Mouse (Mus musculus) lung, postnatal 0 days (tissue): ENCODE measurements around the gene Cd44.

Experiments used
- CTCF ChIP-seq: IDR thresholded peaks from 2 replicates; pipeline ENCODE4 v1.5.1; 2016; ENCODE audit warnings: antibody characterized with exemption, mild to moderate bottlenecking
- EP300 ChIP-seq: IDR thresholded peaks from 2 replicates; pipeline ENCODE4 v1.6.1; 2016; ENCODE audit warnings: antibody characterized with exemption, mild to moderate bottlenecking, control low read depth

- TF ChIP-seq CTCF (no peak), EP300 (no peak)
Observed at GRCm38 (mm10) chr2:102864695-102865353, 36.6 kb downstream of the Cd44 start.
